Mouse (Mus musculus) hindbrain, embryonic 12.5 days (tissue): ENCODE measurements around the gene Glmn. TPM values are rescaled to one million over a fixed set of nuclear protein-coding genes. Genes with fewer than 3 reads are reported as not detected.

Source experiments
- ATAC-seq: fragments of 200-750 bp; cut with Nextera tagmentation; 2 replicates; pipeline ENCODE4 v1.8.0; 2017; ENCODE audit warnings: moderate TSS enrichment; ENCODE audit not compliant: low FRiP score
- H3K27ac ChIP-seq: fragments of 300-500 bp; sonication (generic); 2 replicates; pipeline ENCODE4 v1.5.1; 2016; ENCODE audit warnings: mild to moderate bottlenecking
- H3K27me3 ChIP-seq: fragments of 300-500 bp; sonication (generic); 2 replicates; pipeline ENCODE4 v1.6.1; 2016; ENCODE audit warnings: mild to moderate bottlenecking
- H3K36me3 ChIP-seq: fragments of 300-500 bp; sonication (generic); 2 replicates; pipeline ENCODE4 v1.6.1; 2016; ENCODE audit warnings: mild to moderate bottlenecking
- H3K4me1 ChIP-seq: fragments of 300-500 bp; sonication (generic); 2 replicates; pipeline ENCODE4 v1.6.1; 2016
- H3K4me2 ChIP-seq: fragments of 300-500 bp; sonication (generic); replicated peaks from 2 replicates; pipeline ENCODE4 v1.6.1; 2016; ENCODE audit warnings: mild to moderate bottlenecking
- H3K4me3 ChIP-seq: fragments of 300-500 bp; sonication (generic); 2 replicates; pipeline ENCODE4 v1.5.1; 2016; ENCODE audit warnings: mild to moderate bottlenecking
- H3K9ac ChIP-seq: fragments of 300-500 bp; sonication (generic); 2 replicates; pipeline ENCODE4 v1.6.1; 2016; ENCODE audit warnings: mild to moderate bottlenecking, moderate library complexity
- H3K9me3 ChIP-seq: fragments of 300-500 bp; sonication (generic); replicated peaks from 2 replicates; pipeline ENCODE4 v1.6.1; 2016; ENCODE audit warnings: mild to moderate bottlenecking
- WGBS: fragments of 180-500 bp; shearing (Covaris S2); methylation state at CpG from one replicate; pipeline ENCODE4 v1.1.7; 2016; 5-methylcytosine and 5-hydroxymethylcytosine counted together
- polyA plus RNA-seq: library from polyadenylated mRNA; unstranded; fragments of >200 nt; fragmentation: Nextera tagmentation; extraction: Ambion mirVana; gene quantifications from 2 replicates; pipeline ENCODE4 v1.2.1, GENCODE M21; 2016

The Glmn gene
- polyA plus RNA-seq, 1 experiment from 2014 or later = 34.2 TPM

DNA sequence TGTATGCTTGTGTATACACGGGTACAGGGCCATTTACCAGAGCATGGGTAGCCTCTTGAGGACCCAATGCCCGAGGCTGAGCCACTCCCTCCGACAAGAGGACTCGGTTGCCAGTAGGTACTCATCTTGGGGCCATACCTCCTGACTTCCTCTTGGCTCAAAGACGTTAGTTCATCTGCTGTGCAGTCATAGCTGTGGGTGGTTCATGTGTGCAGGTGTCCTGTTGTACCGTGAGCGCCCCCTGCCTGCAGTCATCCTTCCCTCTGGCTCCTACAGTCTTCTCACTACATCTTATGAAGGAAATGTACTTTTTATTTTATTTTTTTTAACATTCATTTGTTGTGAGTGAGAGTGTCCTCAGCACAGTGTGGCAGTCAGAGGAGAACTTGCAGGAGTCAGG, 84.1 kb downstream of the Glmn start:
- no peak for ATAC-seq
- no peak overlapping the region for H3K4me3 ChIP-seq
- peaks cover under 1% of the 10 kb centered on the region; the same call in 1 of the 2 replicates for H3K36me3 ChIP-seq
- H3K9ac ChIP-seq = no peak overlapping the region
- no peak overlapping the region for H3K4me2 ChIP-seq
- no peaks in the 10 kb centered on the region for H3K27me3 ChIP-seq
- H3K4me1 ChIP-seq = no peaks in the 10 kb centered on the region
- 51% methylated on average over 7 of the region's 7 CpGs for WGBS
- no peaks in the 10 kb centered on the region for H3K9me3 ChIP-seq
- no peak overlapping the region for H3K27ac ChIP-seq

DNA sequence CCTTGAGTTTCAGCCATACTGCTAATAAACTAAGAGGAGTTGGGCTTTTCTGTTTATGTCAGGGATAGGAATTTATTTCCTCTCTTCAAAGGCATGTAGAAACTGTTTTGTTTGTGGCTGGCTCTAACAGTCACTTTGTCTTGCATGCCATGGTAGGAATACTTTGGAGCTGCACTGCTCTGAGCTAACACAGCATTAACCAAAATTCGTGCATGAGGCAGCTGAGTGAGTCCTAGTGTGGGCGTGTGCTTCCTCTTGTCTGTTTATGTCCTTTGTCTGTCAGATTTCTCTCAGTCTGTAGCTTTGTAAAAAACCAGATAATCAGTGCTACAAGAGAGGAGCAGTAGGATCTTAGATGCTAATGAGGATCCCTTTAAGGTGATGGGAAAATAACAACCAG, 86.4 kb downstream of the Glmn start:
- Histone ChIP-seq H3K27ac (no peak overlapping the region), H3K4me2 (no peak overlapping the region), H3K4me3 (no peak overlapping the region), H3K9ac (no peak overlapping the region), H3K4me1 (no peaks in the 10 kb centered on the region), H3K9me3 (no peaks in the 10 kb centered on the region), H3K36me3 (peaks cover 19% of the 10 kb centered on the region), H3K27me3 (no peaks in the 10 kb centered on the region)
- no peak for ATAC-seq
- 56% methylated on average over 2 of the region's 2 CpGs for WGBS

DNA sequence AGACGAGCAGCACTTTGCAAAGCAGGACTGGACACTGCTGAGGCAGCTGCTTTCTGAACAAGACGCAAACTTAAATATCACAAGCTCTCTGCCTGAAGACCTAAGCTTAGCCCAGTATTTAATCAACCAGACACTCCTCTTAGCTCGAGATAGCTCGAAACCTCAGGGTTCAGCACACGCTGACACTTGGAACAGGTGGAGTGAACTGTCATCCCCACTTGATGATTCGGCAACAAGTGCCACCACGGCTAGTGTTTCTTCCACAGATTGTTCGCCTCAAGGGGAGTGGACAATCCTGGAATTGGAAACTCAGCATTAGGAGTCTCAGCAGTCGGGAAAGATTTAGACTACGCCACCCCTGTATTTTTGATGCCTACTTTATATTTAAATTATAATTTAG, 87.2 kb downstream of the Glmn start:
- Histone ChIP-seq H3K36me3 (peaks cover 19% of the 10 kb centered on the region), H3K4me1 (no peaks in the 10 kb centered on the region), H3K4me3 (no peak overlapping the region), H3K27ac (no peak overlapping the region), H3K9ac (no peak overlapping the region), H3K4me2 (no peak overlapping the region), H3K27me3 (no peaks in the 10 kb centered on the region), H3K9me3 (no peaks in the 10 kb centered on the region)
- WGBS = 91% methylated on average over 10 of the region's 10 CpGs
- ATAC-seq = no peak

DNA sequence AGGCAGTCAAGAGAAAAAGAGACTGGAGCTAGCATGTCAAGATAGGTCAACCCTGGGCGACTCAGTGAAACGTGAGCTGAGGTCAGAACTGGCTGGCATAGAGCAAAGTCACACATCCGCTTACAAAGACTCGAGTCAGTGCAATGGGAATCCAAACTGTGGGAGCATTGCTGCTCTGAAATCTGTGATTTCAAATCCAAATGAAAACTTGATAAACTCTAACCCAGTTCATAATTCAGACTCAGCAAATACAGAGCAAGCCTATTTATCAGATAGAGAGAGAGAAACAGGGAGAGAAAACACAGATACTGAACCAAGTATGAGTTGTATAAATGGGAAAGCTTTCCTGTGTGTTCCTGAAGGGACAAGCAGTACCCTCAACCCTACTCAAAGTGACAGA, 90.4 kb downstream of the Glmn start, which contains the start of gene Gm42669:
Gene Gm42669 (plus strand): TSS at position 301 of the 400 bp plus-strand sequence.
- Histone ChIP-seq H3K4me3 (no peak within 1 kb of the TSS), H3K27ac (no peak within 1 kb of the TSS), H3K9ac (no peak within 1 kb of the TSS), H3K9me3 (no peaks in the 10 kb centered on the region), H3K4me1 (no peaks in the 10 kb centered on the region), H3K4me2 (no peak within 1 kb of the TSS), H3K36me3 (peaks cover 35% of the 10 kb centered on the region; the same call in 1 of the 2 replicates), H3K27me3 (no peaks in the 10 kb centered on the region)
- WGBS = 88% methylated on average over 4 of the region's 4 CpGs
- ATAC-seq = no peak

DNA sequence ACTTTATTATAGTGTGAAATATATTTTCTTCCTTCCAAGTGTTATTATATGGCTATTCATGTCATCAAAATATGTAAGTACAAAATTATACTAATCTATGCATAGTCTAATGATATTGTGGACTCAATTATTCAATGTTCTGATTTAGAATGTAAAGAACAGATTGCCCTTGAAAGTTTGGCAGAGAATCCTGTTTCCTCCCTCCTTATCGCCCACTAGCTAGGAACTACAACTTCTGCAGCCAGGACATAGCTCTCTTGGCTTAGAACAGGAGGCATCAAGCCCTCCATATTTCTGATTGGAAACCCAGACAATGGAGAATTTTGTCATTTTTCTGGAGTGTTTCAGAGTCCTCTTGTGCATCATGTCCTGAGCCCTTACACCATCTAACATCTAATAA, 96.9 kb downstream of the Glmn start:
- Histone ChIP-seq H3K4me1 (peaks cover 8% of the 10 kb centered on the region), H3K4me2 (no peak overlapping the region), H3K4me3 (no peak overlapping the region), H3K27me3 (no peaks in the 10 kb centered on the region), H3K9ac (no peak overlapping the region), H3K27ac (no peak overlapping the region), H3K36me3 (peaks cover 17% of the 10 kb centered on the region; the same call in 1 of the 2 replicates), H3K9me3 (no peaks in the 10 kb centered on the region)
- 94% methylated on average over 1 of the region's 1 CpGs for WGBS
- ATAC-seq = no peak

DNA sequence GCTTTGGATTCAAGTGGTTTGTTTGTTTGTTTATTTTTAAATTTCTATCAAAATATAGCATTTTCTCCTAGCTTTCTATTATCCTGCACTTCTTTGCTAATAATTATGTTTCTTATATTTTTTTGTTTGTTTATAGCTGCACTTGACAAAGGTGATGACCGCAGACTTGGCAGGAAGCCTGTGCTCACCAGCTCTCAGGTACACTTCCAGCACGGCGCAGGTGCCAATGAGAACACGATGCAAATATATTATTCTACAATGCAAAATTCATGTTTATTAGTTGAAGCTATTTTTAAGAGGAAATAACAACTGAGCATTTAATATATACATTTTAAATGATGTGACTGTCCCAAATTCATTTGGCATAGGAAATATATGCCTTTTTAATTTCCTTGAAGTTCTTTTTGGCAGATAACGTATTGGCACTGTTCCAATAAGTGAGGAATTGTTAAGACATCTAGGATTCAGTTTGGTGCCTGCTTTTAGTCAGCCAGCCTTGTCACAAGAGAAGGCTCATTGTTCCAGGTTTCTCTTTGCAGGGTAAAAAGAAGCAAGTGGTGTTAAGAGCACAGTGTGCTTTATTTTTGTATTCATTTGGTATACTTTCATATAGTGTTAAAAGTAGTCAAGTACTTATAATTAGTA, 97.7 kb downstream of the Glmn start:
- H3K36me3 ChIP-seq = peaks cover 12% of the 10 kb centered on the region; the same call in 1 of the 2 replicates
- H3K9me3 ChIP-seq = no peaks in the 10 kb centered on the region
- H3K4me1 ChIP-seq = peaks cover 8% of the 10 kb centered on the region
- no peak overlapping the region for H3K27ac ChIP-seq
- H3K27me3 ChIP-seq = no peaks in the 10 kb centered on the region
- WGBS = 90% methylated on average over 5 of the region's 5 CpGs
- ATAC-seq = no peak
- no peak overlapping the region for H3K9ac ChIP-seq
- H3K4me3 ChIP-seq = no peak overlapping the region
- H3K4me2 ChIP-seq = no peak overlapping the region

Other genes with a start within 250 kb of the Glmn start
- 1.2 and 2.2 TPM in 2 replicates for gene Ephx4, start 195.2 kb downstream of the Glmn start, polyA plus RNA-seq
- gene Lpcat2b, start 166.3 kb downstream of the Glmn start, polyA plus RNA-seq = not detected in 2 replicates
- 8.8 and 10.3 TPM in 2 replicates for gene Btbd8, start 159.9 kb downstream of the Glmn start, polyA plus RNA-seq
- gene Gm42669, start 90.3 kb downstream of the Glmn start, polyA plus RNA-seq = 0.23 and 0.80 TPM in 2 replicates
- gene 1700028K03Rik, start 63.2 kb downstream of the Glmn start, polyA plus RNA-seq = 0.15 and 0.21 TPM in 2 replicates
- gene Rpap2, start 515 bp downstream of the Glmn start, polyA plus RNA-seq = 20.1 and 22.6 TPM in 2 replicates
- 0.23 TPM in 1 of 2 replicates, not detected in the other for gene Gfi1, start 128.1 kb upstream of the Glmn start, polyA plus RNA-seq
- gene Ube2d2b, start 232.2 kb upstream of the Glmn start, polyA plus RNA-seq = 0.13 and 0.22 TPM in 2 replicates